Mouse (Mus musculus) liver, postnatal 0 days (tissue): ENCODE measurements around the gene Traf5.

Experiments used
- CTCF ChIP-seq: sonication (generic); IDR thresholded peaks from 2 replicates; pipeline ENCODE4 v1.5.1; 2016; ENCODE audit warnings: antibody characterized with exemption, low read depth
- EP300 ChIP-seq: IDR thresholded peaks from 2 replicates; pipeline ENCODE4 v1.6.1; 2016; ENCODE audit warnings: antibody characterized with exemption, low read depth, mild to moderate bottlenecking

DNA sequence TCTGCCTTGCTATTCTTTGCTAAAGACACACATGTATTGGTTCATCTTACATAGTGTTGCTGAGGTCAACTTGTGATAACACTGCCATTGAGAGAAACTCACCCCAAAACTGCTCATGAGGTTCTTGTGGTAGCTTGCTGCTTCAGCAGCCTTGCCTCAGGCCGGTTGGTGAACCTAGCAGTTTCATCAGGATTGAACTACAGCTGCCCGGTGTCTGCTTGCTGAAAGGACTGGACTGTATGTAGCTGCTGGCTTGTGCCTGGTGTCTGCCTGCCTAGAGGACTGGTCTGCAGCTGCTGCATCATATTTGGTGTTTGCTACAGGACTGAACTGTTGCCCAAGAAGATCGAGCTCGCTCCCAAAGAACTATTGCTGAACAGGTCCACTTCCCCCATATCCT lies 16.3 kb downstream of the Traf5 start:
- TF ChIP-seq CTCF (no peak), EP300 (no peak)
